Mouse (Mus musculus) ES-E14 (cell line): ENCODE measurements around the gene Slc4a2. TPM values are rescaled to one million over a fixed set of nuclear protein-coding genes. Genes with fewer than 3 reads are reported as not detected.

Experiments used
- DNase-seq: peaks from one replicate; pipeline ENCODE4 v3.0.0-alpha.2; 2013; ENCODE audit warnings: low read depth, low spot score
- H3K27ac ChIP-seq: 2 replicates; pipeline ENCODE4 v1.5.1; 2012; ENCODE audit warnings: low read depth, mild to moderate bottlenecking, low read length, moderate library complexity, mixed read lengths; ENCODE audit not compliant: poor library complexity, insufficient read depth, severe bottlenecking
- H3K36me3 ChIP-seq: 2 replicates; pipeline ENCODE4 v1.6.1; 2012; ENCODE audit warnings: mild to moderate bottlenecking, low read length, moderate library complexity, mixed read lengths; ENCODE audit not compliant: control insufficient read depth, poor library complexity, insufficient read depth, severe bottlenecking
- H3K4me1 ChIP-seq, 2 experiments: fragments of 150-350 bp in 1 of 2; sonication (generic) in 1 of 2; 2 replicates each; pipeline ENCODE4 v1.6.1; 2012; ENCODE audit warnings: low read length in 2 of 2, mild to moderate bottlenecking in 1 of 2, mixed read lengths in 1 of 2; ENCODE audit not compliant: control insufficient read depth in 2 of 2, insufficient read depth in 2 of 2, poor library complexity in 1 of 2
- H3K4me3 ChIP-seq, 2 experiments: fragments of 150-350 bp in 1 of 2; sonication (generic) in 1 of 2; 2 replicates each; pipeline ENCODE4 v1.5.1; 2012; ENCODE audit warnings: low read length in 2 of 2, low read depth in 1 of 2, mild to moderate bottlenecking in 1 of 2, mixed read lengths in 1 of 2; ENCODE audit not compliant: insufficient read depth in 1 of 2, poor library complexity in 1 of 2, severe bottlenecking in 1 of 2
- H3K9ac ChIP-seq: 2 replicates; pipeline ENCODE4 v1.6.1; 2012; ENCODE audit warnings: low read depth, mild to moderate bottlenecking, low read length, mixed read lengths; ENCODE audit not compliant: poor library complexity, insufficient read depth, severe bottlenecking
- H3K9me3 ChIP-seq: fragments of 150-350 bp; sonication (generic); 2 replicates; pipeline ENCODE4 v1.6.1; 2012; ENCODE audit warnings: low read depth, mild to moderate bottlenecking, low read length; ENCODE audit not compliant: control insufficient read depth, insufficient read depth
- CHD2 ChIP-seq: IDR thresholded peaks from 2 replicates; pipeline ENCODE4 v1.6.1; 2014; ENCODE audit warnings: mild to moderate bottlenecking, low read depth, low read length, inconsistent platforms
- HCFC1 ChIP-seq: IDR thresholded peaks from 2 replicates; pipeline ENCODE4 v1.6.1; 2012; ENCODE audit warnings: low read length, inconsistent platforms, borderline replicate concordance; ENCODE audit not compliant: insufficient read depth
- MAFK ChIP-seq: IDR thresholded peaks from 2 replicates; pipeline ENCODE4 v1.6.1; 2014; ENCODE audit warnings: mild to moderate bottlenecking, low read depth, low read length, inconsistent platforms; ENCODE audit not compliant: insufficient read depth
- ZC3H11A ChIP-seq: IDR thresholded peaks from 2 replicates; pipeline ENCODE4 v1.6.1; 2012; ENCODE audit warnings: low read depth, mild to moderate bottlenecking, inconsistent platforms, low read length, borderline replicate concordance
- ZNF384 ChIP-seq: IDR thresholded peaks from 2 replicates; pipeline ENCODE4 v1.6.1; 2012; ENCODE audit warnings: low read depth, low read length, inconsistent platforms
- in situ Hi-C, 2 experiments: fragments of 600-800 bp; cut with MboI; formaldehyde crosslinking; loops; one replicate each; pipeline ENCODE4 v1.15.1; 2025; ENCODE audit warnings: low sequenced_read_pairs in 2 of 2, inconsistent platforms in 1 of 2; ENCODE audit not compliant: unreplicated experiment in 2 of 2
- total RNA-seq: library from RNA; depleted of rRNA; stranded (reverse); fragments of 300-350 nt; gene quantifications from 2 replicates; pipeline ENCODE4 v1.2.3, GENCODE M21; 2012

Gene Slc4a2
- total RNA-seq, 1 experiment: 30.4 TPM

GRCm38 (mm10) chr5:24379501-24379900, 44.1 kb upstream of the Slc4a2 start:
- Histone ChIP-seq H3K27ac (no peak overlapping the region), H3K9ac (no peak overlapping the region), H3K4me1 (peaks cover 2 to 14% of the 10 kb centered on the region in 2 experiments; a peak in 1 of 4 replicates), H3K4me3 (no peak overlapping the region), H3K9me3 (no peaks in the 10 kb centered on the region), H3K36me3 (no peaks in the 10 kb centered on the region)
- TF ChIP-seq ZNF384 (no peak), MAFK (no peak), CHD2 (no peak), HCFC1 (no peak), ZC3H11A (no peak)
- no peak for DNase-seq
- in situ Hi-C loops: no loop called here

GRCm38 (mm10) chr5:24380499-24380898, 43.1 kb upstream of the Slc4a2 start:
- H3K36me3 ChIP-seq: no peaks in the 10 kb centered on the region
- TF ChIP-seq MAFK (no peak), HCFC1 (no peak), ZNF384 (no peak), ZC3H11A (no peak), CHD2 (no peak)
- DNase-seq: no peak
- no peak overlapping the region for H3K9ac ChIP-seq
- no peak overlapping the region for H3K4me3 ChIP-seq
- H3K27ac ChIP-seq: no peak overlapping the region
- in situ Hi-C loops: no loop called here
- H3K9me3 ChIP-seq: no peaks in the 10 kb centered on the region
- H3K4me1 ChIP-seq: peaks cover 2 to 14% of the 10 kb centered on the region in 2 experiments; a peak in 1 of 4 replicates

GRCm38 (mm10) chr5:24381486-24381885, 42.2 kb upstream of the Slc4a2 start:
- H3K4me3 ChIP-seq: no peak overlapping the region
- H3K9ac ChIP-seq: no peak overlapping the region
- H3K27ac ChIP-seq: no peak overlapping the region
- TF ChIP-seq ZNF384 (no peak), HCFC1 (no peak), MAFK (no peak), CHD2 (no peak), ZC3H11A (no peak)
- peaks cover 2 to 14% of the 10 kb centered on the region in 2 experiments; a peak in 1 of 4 replicates for H3K4me1 ChIP-seq
- DNase-seq: no peak
- in situ Hi-C loops: no loop called here
- no peaks in the 10 kb centered on the region for H3K9me3 ChIP-seq
- no peaks in the 10 kb centered on the region for H3K36me3 ChIP-seq

- Histone ChIP-seq H3K27ac (no peak overlapping the region), H3K9me3 (no peaks in the 10 kb centered on the region), H3K4me1 (peaks cover 2 to 16% of the 10 kb centered on the region in 2 experiments; a peak in 1 of 4 replicates), H3K4me3 (no peak overlapping the region), H3K9ac (no peak overlapping the region), H3K36me3 (no peaks in the 10 kb centered on the region)
- TF ChIP-seq ZNF384 (no peak), MAFK (no peak), CHD2 (no peak), HCFC1 (no peak), ZC3H11A (no peak)
- in situ Hi-C loops: no loop called here
- DNase-seq: no peak
Measured at GRCm38 (mm10) chr5:24381988-24382387, 41.6 kb upstream of the Slc4a2 start.
